Mouse (Mus musculus) midbrain, embryonic 14.5 days (tissue): Measurements from ENCODE around the gene Arhgef11. TPM values are rescaled to one million over a fixed set of nuclear protein-coding genes. Genes with fewer than 3 reads are reported as not detected.

Experiments used
- ATAC-seq: fragments of 200-750 bp; cut with Nextera tagmentation; 2 replicates; pipeline ENCODE4 v1.8.0; 2017; ENCODE audit warnings: moderate number of reproducible peaks, moderate library complexity; ENCODE audit not compliant: low FRiP score, low TSS enrichment
- DNase-seq: peaks from one replicate; pipeline ENCODE4 v3.0.0-alpha.2; 2015
- H3K27ac ChIP-seq: fragments of 300-500 bp; sonication (generic); replicated peaks from 2 replicates; pipeline ENCODE4 v1.5.1; 2014; ENCODE audit warnings: mild to moderate bottlenecking, low read depth, low read length, moderate library complexity
- H3K27me3 ChIP-seq: fragments of 300-500 bp; sonication (generic); 2 replicates; pipeline ENCODE4 v1.6.1; 2014; ENCODE audit warnings: low read length, control low read depth, mixed read lengths; ENCODE audit not compliant: control insufficient read depth, insufficient read depth
- H3K36me3 ChIP-seq: fragments of 300-500 bp; sonication (generic); 2 replicates; pipeline ENCODE4 v1.6.1; 2014; ENCODE audit warnings: low read length, control low read depth; ENCODE audit not compliant: control insufficient read depth, insufficient read depth
- H3K4me1 ChIP-seq: fragments of 300-500 bp; sonication (generic); 2 replicates; pipeline ENCODE4 v1.6.1; 2014; ENCODE audit warnings: mild to moderate bottlenecking, antibody characterized with exemption, low read length, control low read depth; ENCODE audit not compliant: control insufficient read depth, insufficient read depth
- H3K4me2 ChIP-seq: fragments of 300-500 bp; sonication (generic); 2 replicates; pipeline ENCODE4 v1.6.1; 2014; ENCODE audit warnings: mild to moderate bottlenecking, low read length, moderate library complexity
- H3K4me3 ChIP-seq: fragments of 300-500 bp; sonication (generic); replicated peaks from 2 replicates; pipeline ENCODE4 v1.5.1; 2014; ENCODE audit warnings: low read depth, low read length
- H3K9ac ChIP-seq: fragments of 300-500 bp; sonication (generic); replicated peaks from 2 replicates; pipeline ENCODE4 v1.6.1; 2014; ENCODE audit warnings: mild to moderate bottlenecking, low read length, moderate library complexity
- H3K9me3 ChIP-seq: fragments of 300-500 bp; sonication (generic); 2 replicates; pipeline ENCODE4 v1.6.1; 2016; ENCODE audit warnings: low read length, control low read depth, mixed read lengths; ENCODE audit not compliant: control insufficient read depth
- WGBS: fragments of 180-500 bp; shearing (Covaris S2); extraction: QIAGEN DNeasy Blood & Tissue Kit; methylation state at CpG from one replicate; pipeline ENCODE4 v1.1.7; 2014; 5-methylcytosine and 5-hydroxymethylcytosine counted together
- polyA plus RNA-seq: library from polyadenylated mRNA; unstranded; fragments of >200 nt; fragmentation: Nextera tagmentation; extraction: Ambion mirVana; gene quantifications from 2 replicates; pipeline ENCODE4 v1.2.1, GENCODE M21; 2014

The Arhgef11 gene
- polyA plus RNA-seq, 1 experiment from 2014 or later, result 30.6 TPM

- DNase-seq (no peak), ATAC-seq (no peak)
- Histone ChIP-seq H3K9ac (no peak overlapping the region), H3K9me3 (no peaks in the 10 kb centered on the region), H3K4me1 (no peaks in the 10 kb centered on the region), H3K27ac (no peak overlapping the region), H3K4me2 (no peak overlapping the region), H3K36me3 (no peaks in the 10 kb centered on the region), H3K4me3 (no peak overlapping the region), H3K27me3 (0 out of 2 replicates have a peak, but pooled peaks cover under 1% of the 10 kb centered on the region)
- 81% methylated on average over 20 of the region's 20 CpGs for WGBS
These were observed 144.3 kb downstream of the Arhgef11 start for GRCm38 (mm10) chr3:87761408-87762375.

GRCm38 (mm10) chr3:87763202-87763601 lies 145.8 kb downstream of the Arhgef11 start:
- H3K36me3 ChIP-seq, result no peaks in the 10 kb centered on the region
- H3K4me3 ChIP-seq, result no peak overlapping the region
- H3K9me3 ChIP-seq, result no peaks in the 10 kb centered on the region
- 0 out of 2 replicates have a peak overlapping the region, but pooled peaks have one; percentile 17 for H3K27ac ChIP-seq
- H3K9ac ChIP-seq, result no peak overlapping the region
- no peaks in the 10 kb centered on the region for H3K4me1 ChIP-seq
- ATAC-seq (no peak), DNase-seq (no peak)
- H3K27me3 ChIP-seq, result peaks cover 6% of the 10 kb centered on the region; the same call in 1 of the 2 replicates
- 55% methylated on average over 4 of the region's 4 CpGs for WGBS
- H3K4me2 ChIP-seq, result no peak overlapping the region

GRCm38 (mm10) chr3:87763683-87764289 lies 146.4 kb downstream of the Arhgef11 start:
- H3K36me3 ChIP-seq, result no peaks in the 10 kb centered on the region
- H3K27me3 ChIP-seq, result peaks cover 10% of the 10 kb centered on the region; the same call in 1 of the 2 replicates
- no peaks in the 10 kb centered on the region for H3K9me3 ChIP-seq
- no peak overlapping the region for H3K4me3 ChIP-seq
- H3K27ac ChIP-seq, result 0 out of 2 replicates have a peak overlapping the region, but pooled peaks have one; percentile 17
- no peaks in the 10 kb centered on the region for H3K4me1 ChIP-seq
- 24% methylated on average over 15 of the region's 15 CpGs for WGBS
- DNase-seq (peak; percentile 62), ATAC-seq (no peak)
- no peak overlapping the region for H3K9ac ChIP-seq
- H3K4me2 ChIP-seq, result peak overlapping the region; percentile 10; the same call in 1 of the 2 replicates

GRCm38 (mm10) chr3:87764506-87764905 lies 147.1 kb downstream of the Arhgef11 start:
- H3K4me2 ChIP-seq, result no peak overlapping the region
- no peak overlapping the region for H3K9ac ChIP-seq

GRCm38 (mm10) chr3:87765091-87765490 lies 147.7 kb downstream of the Arhgef11 start:
- H3K4me2 ChIP-seq, result no peak overlapping the region
- WGBS, result 21% methylated on average over 10 of the region's 10 CpGs
- DNase-seq (no peak), ATAC-seq (no peak)
- H3K4me1 ChIP-seq, result no peaks in the 10 kb centered on the region
- peaks cover 17% of the 10 kb centered on the region for H3K27me3 ChIP-seq
- H3K36me3 ChIP-seq, result no peaks in the 10 kb centered on the region
- no peaks in the 10 kb centered on the region for H3K9me3 ChIP-seq
- H3K4me3 ChIP-seq, result no peak overlapping the region
- 0 out of 2 replicates have a peak overlapping the region, but pooled peaks have one; percentile 26 for H3K27ac ChIP-seq
- H3K9ac ChIP-seq, result no peak overlapping the region

More at GRCm38 (mm10) chr3:87764506-87764905, 147.1 kb downstream of the Arhgef11 start:
- Histone ChIP-seq H3K4me3 (no peak overlapping the region), H3K27me3 (peaks cover 13% of the 10 kb centered on the region), H3K9me3 (no peaks in the 10 kb centered on the region), H3K4me1 (no peaks in the 10 kb centered on the region), H3K27ac (no peak overlapping the region), H3K36me3 (no peaks in the 10 kb centered on the region)
- WGBS, result 45% methylated on average over 10 of the region's 10 CpGs
- DNase-seq (no peak), ATAC-seq (no peak)

GRCm38 (mm10) chr3:87765631-87766283 lies 148.4 kb downstream of the Arhgef11 start:
- Histone ChIP-seq H3K4me2 (no peak overlapping the region), H3K27me3 (peaks cover 17% of the 10 kb centered on the region), H3K4me1 (no peaks in the 10 kb centered on the region), H3K36me3 (no peaks in the 10 kb centered on the region), H3K4me3 (no peak overlapping the region), H3K9me3 (no peaks in the 10 kb centered on the region), H3K27ac (no peak overlapping the region), H3K9ac (no peak overlapping the region)
- 76% methylated on average over 5 of the region's 5 CpGs for WGBS
- ATAC-seq, result no peak
- no peak for DNase-seq

GRCm38 (mm10) chr3:87766284-87766667 lies 148.9 kb downstream of the Arhgef11 start:
- no peak for ATAC-seq
- Histone ChIP-seq H3K4me2 (no peak overlapping the region), H3K27me3 (peaks cover 17% of the 10 kb centered on the region), H3K9me3 (no peaks in the 10 kb centered on the region), H3K4me3 (no peak overlapping the region), H3K4me1 (no peaks in the 10 kb centered on the region), H3K36me3 (no peaks in the 10 kb centered on the region), H3K27ac (no peak overlapping the region), H3K9ac (no peak overlapping the region)
- DNase-seq, result no peak
- 87% methylated on average over 3 of the region's 3 CpGs for WGBS

- ATAC-seq, result no peak
- no peak overlapping the region for H3K4me3 ChIP-seq
These were observed 150.4 kb downstream of the Arhgef11 start for GRCm38 (mm10) chr3:87767764-87768163.

More at GRCm38 (mm10) chr3:87767764-87768163, 150.4 kb downstream of the Arhgef11 start:
- Histone ChIP-seq H3K27ac (no peak overlapping the region), H3K4me1 (no peaks in the 10 kb centered on the region), H3K4me2 (0 out of 2 replicates have a peak overlapping the region, but pooled peaks have one; percentile 1), H3K9ac (no peak overlapping the region), H3K36me3 (no peaks in the 10 kb centered on the region), H3K27me3 (peaks cover 17% of the 10 kb centered on the region), H3K9me3 (no peaks in the 10 kb centered on the region)
- WGBS, result 61% methylated on average over 8 of the region's 8 CpGs
- DNase-seq, result no peak
